Mouse (Mus musculus) liver, adult 2 months (tissue): ENCODE data around the gene Dennd2d. TPM values are rescaled to one million over a fixed set of nuclear protein-coding genes. Genes with fewer than 3 reads are reported as not detected.

Source experiments
- DNase-seq: peaks from one replicate; pipeline ENCODE4 v3.0.0-alpha.2; 2011; ENCODE audit warnings: low read depth, low spot score; ENCODE audit errors: extremely low read depth
- H3K27ac ChIP-seq: fragments of 200-500 bp; replicated peaks from 2 replicates; pipeline ENCODE4 v1.5.1; 2012; ENCODE audit warnings: low read depth, mild to moderate bottlenecking, control low read depth, inconsistent platforms, low read length; ENCODE audit not compliant: insufficient read depth
- H3K27me3 ChIP-seq: fragments of 200-500 bp; 2 replicates; pipeline ENCODE4 v1.6.1; 2012; ENCODE audit warnings: mild to moderate bottlenecking, moderate library complexity, low read length, inconsistent platforms; ENCODE audit not compliant: control insufficient read depth, insufficient read depth
- H3K36me3 ChIP-seq: fragments of 200-500 bp; 2 replicates; pipeline ENCODE4 v1.6.1; 2012; ENCODE audit warnings: low read length, inconsistent platforms; ENCODE audit not compliant: control insufficient read depth, insufficient read depth
- H3K4me1 ChIP-seq: fragments of 200-500 bp; 2 replicates; pipeline ENCODE4 v1.6.1; 2011; ENCODE audit warnings: low read length; ENCODE audit not compliant: control insufficient read depth, insufficient read depth
- H3K4me3 ChIP-seq: fragments of 200-500 bp; 2 replicates; pipeline ENCODE4 v1.5.1; 2011; ENCODE audit warnings: low read depth, mild to moderate bottlenecking, control low read depth, low read length, moderate library complexity; ENCODE audit not compliant: insufficient read depth
- H3K79me2 ChIP-seq: fragments of 200-500 bp; 2 replicates; pipeline ENCODE4 v1.6.1; 2012; ENCODE audit warnings: inconsistent platforms, mild to moderate bottlenecking, low read length, moderate library complexity; ENCODE audit not compliant: control insufficient read depth, insufficient read depth
- H3K9ac ChIP-seq: fragments of 200-500 bp; 2 replicates; pipeline ENCODE4 v1.6.1; 2012; ENCODE audit warnings: low read depth, mild to moderate bottlenecking, control low read depth, inconsistent platforms, low read length
- CTCF ChIP-seq: fragments of 200-500 bp; IDR thresholded peaks from 2 replicates; pipeline ENCODE4 v1.5.1; 2011; ENCODE audit warnings: low read depth, low read length, control low read depth
- POLR2A ChIP-seq: fragments of 200-500 bp; IDR thresholded peaks from 2 replicates; pipeline ENCODE4 v1.6.1; 2011; ENCODE audit warnings: low read length, control low read depth; ENCODE audit not compliant: insufficient read depth; ENCODE audit errors: extremely low read depth
- WGBS: fragments of 180-500 bp; shearing (Covaris S2); methylation state at CpG from one replicate; pipeline ENCODE4 v1.1.7; 2018; 5-methylcytosine and 5-hydroxymethylcytosine counted together
- polyA plus RNA-seq: library from polyadenylated mRNA; depleted of rRNA; stranded (reverse); fragments of >200 nt; gene quantifications from 2 replicates; pipeline ENCODE4 v1.2.3, GENCODE M21; 2012; rRNA removed
- total RNA-seq: library from RNA; depleted of rRNA; stranded (reverse); fragments of >200 nt; gene quantifications from 2 replicates; pipeline ENCODE4 v1.2.3, GENCODE M21; 2014; rRNA removed

Gene Dennd2d
- total RNA-seq = 7.3 and 8.0 TPM in 2 replicates
- 3.4 and 4.9 TPM in 2 replicates for polyA plus RNA-seq

- TF ChIP-seq CTCF (peak; percentile 49), POLR2A (no peak)
- H3K4me1 ChIP-seq = peaks cover 8% of the 10 kb centered on the region
- H3K4me3 ChIP-seq = peak within 1 kb of the TSS; percentile 77
- WGBS = 1% methylated on average over 44 of the region's 44 CpGs
- DNase-seq = peak; percentile 31
- no peaks in the 10 kb centered on the region for H3K27me3 ChIP-seq
- H3K79me2 ChIP-seq = no peaks in the 10 kb centered on the region
- H3K36me3 ChIP-seq = no peaks in the 10 kb centered on the region
- peak within 1 kb of the TSS; percentile 84 for H3K9ac ChIP-seq
- H3K27ac ChIP-seq = peak within 1 kb of the TSS; percentile 36
Observed at GRCm38 (mm10) chr3:106482281-106483081, at the start of gene Dennd2d. Gene Dennd2d, plus strand, starts transcription at chr3:106482405.

DNA sequence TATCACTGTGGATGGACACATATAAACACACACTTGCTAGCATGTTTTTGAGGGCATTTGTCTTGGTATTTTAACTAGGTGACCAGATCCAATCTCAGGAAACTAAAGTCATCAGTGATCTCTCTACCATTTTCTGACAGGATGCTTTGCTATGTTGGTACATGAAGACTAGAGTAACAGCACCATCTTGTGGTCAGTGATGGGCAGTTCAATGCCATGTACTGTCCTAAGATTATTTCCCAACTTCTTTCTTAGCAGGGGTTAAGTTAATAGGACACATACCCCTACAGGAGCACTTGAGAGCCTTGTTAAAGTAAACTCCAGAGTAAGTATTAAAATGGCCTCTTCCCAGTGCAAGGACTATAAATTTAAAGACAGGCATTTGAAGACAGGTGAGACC is 33.6 kb upstream of the Dennd2d start:
- H3K27me3 ChIP-seq = no peaks in the 10 kb centered on the region
- TF ChIP-seq POLR2A = no peak
- peak; percentile 65 for TF ChIP-seq CTCF
- no peak overlapping the region for H3K4me3 ChIP-seq
- H3K79me2 ChIP-seq = no peaks in the 10 kb centered on the region
- no peak overlapping the region for H3K27ac ChIP-seq
- no peaks in the 10 kb centered on the region for H3K36me3 ChIP-seq
- no peak overlapping the region for H3K9ac ChIP-seq
- peak; percentile 55 for DNase-seq
- no peaks in the 10 kb centered on the region for H3K4me1 ChIP-seq

DNA sequence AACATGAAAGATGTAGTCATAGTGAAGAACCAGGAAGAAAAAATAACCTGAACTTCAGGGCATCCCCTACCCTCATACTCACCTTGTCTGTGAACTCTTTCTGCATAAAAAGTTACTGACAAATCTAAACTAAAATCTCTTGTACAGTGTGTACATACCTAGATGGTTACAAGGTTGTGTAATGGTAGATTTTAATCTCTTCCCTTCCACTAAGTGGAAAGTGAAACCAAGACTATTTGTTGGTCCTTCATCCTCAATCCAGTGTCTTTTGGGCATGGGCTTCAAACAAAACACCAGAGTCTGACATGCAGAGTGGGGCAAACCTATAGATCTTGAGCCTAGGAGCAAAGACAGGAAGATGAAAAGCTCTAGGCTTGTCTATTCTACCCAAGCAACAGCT is 33.2 kb upstream of the Dennd2d start:
- Histone ChIP-seq H3K4me1 (no peaks in the 10 kb centered on the region), H3K79me2 (no peaks in the 10 kb centered on the region), H3K36me3 (no peaks in the 10 kb centered on the region), H3K9ac (no peak overlapping the region), H3K27me3 (no peaks in the 10 kb centered on the region), H3K4me3 (no peak overlapping the region), H3K27ac (no peak overlapping the region)
- no peak for TF ChIP-seq POLR2A
- no peak for TF ChIP-seq CTCF
- DNase-seq = no peak

- H3K4me1 ChIP-seq = no peaks in the 10 kb centered on the region
- H3K36me3 ChIP-seq = no peaks in the 10 kb centered on the region
- no peak overlapping the region for H3K4me3 ChIP-seq
- DNase-seq = peak; percentile 7
- H3K27me3 ChIP-seq = no peaks in the 10 kb centered on the region
- WGBS = 76% methylated on average over 4 of the region's 4 CpGs
- H3K27ac ChIP-seq = no peak overlapping the region
- H3K9ac ChIP-seq = no peak overlapping the region
- no peaks in the 10 kb centered on the region for H3K79me2 ChIP-seq
- no peak for TF ChIP-seq CTCF
Observed at GRCm38 (mm10) chr3:106449567-106449966, 32.6 kb upstream of the Dennd2d start.

GRCm38 (mm10) chr3:106452616-106453015 is 29.6 kb upstream of the Dennd2d start:
- no peak for DNase-seq
- H3K27me3 ChIP-seq = no peaks in the 10 kb centered on the region
- no peak overlapping the region for H3K4me3 ChIP-seq
- TF ChIP-seq CTCF = no peak
- TF ChIP-seq POLR2A = no peak
- no peaks in the 10 kb centered on the region for H3K79me2 ChIP-seq
- no peak overlapping the region for H3K9ac ChIP-seq
- no peaks in the 10 kb centered on the region for H3K36me3 ChIP-seq
- no peak overlapping the region for H3K27ac ChIP-seq
- H3K4me1 ChIP-seq = no peaks in the 10 kb centered on the region
- 74% methylated on average over 4 of the region's 4 CpGs for WGBS

GRCm38 (mm10) chr3:106457298-106457869 is 24.8 kb upstream of the Dennd2d start:
- Histone ChIP-seq H3K9ac (no peak overlapping the region), H3K4me1 (no peaks in the 10 kb centered on the region), H3K79me2 (no peaks in the 10 kb centered on the region), H3K27ac (no peak overlapping the region), H3K36me3 (no peaks in the 10 kb centered on the region), H3K4me3 (no peak overlapping the region), H3K27me3 (no peaks in the 10 kb centered on the region)
- peak; percentile 70 for DNase-seq
- WGBS = 55% methylated on average over 2 of the region's 2 CpGs
- TF ChIP-seq POLR2A (no peak), CTCF (no peak)
